Mouse (Mus musculus): ENCODE measurements at regions not wholly inside any gene's neighbourhood (a gene's known extent, or its start where the extent isn't known, plus 50 kb on each side); places are given as distances from the start of the nearest gene placed in this dataset.
"Not testable (repeated sequence)": the region's sequence is repeated elsewhere in the genome, so short reads cannot be mapped to it uniquely, and the experiment has no call there.

GRCm38 (mm10) chr15:3909471-3909870, 69.9 kb downstream of the Fbxo4 start:
- ATAC-seq: no peak
- H3K4me1 ChIP-seq (replicated peaks): no peaks in the 10 kb centered on the region
- WGBS: 73% methylated on average over 3 of the region's 3 CpGs
- no peaks in the 10 kb centered on the region for H3K36me3 ChIP-seq
- H3K4me3 ChIP-seq (replicated peaks): no peak overlapping the region
- H3K4me2 ChIP-seq (replicated peaks): no peak overlapping the region
- H3K9me3 ChIP-seq: no peaks in the 10 kb centered on the region
- no peaks in the 10 kb centered on the region for H3K27me3 ChIP-seq (replicated peaks)
- no peak overlapping the region for H3K27ac ChIP-seq
- H3K9ac ChIP-seq: no peak overlapping the region

GRCm38 (mm10) chr15:3908721-3909120, 70.7 kb downstream of the Fbxo4 start:
- H3K36me3 ChIP-seq: no peaks in the 10 kb centered on the region
- no peak for ATAC-seq

GRCm38 (mm10) chr15:3905548-3905947, 73.8 kb downstream of the Fbxo4 start:
- no peak overlapping the region for H3K4me2 ChIP-seq (replicated peaks)
- no peak overlapping the region for H3K27ac ChIP-seq
- WGBS: 36% methylated on average over 2 of the region's 2 CpGs

More at GRCm38 (mm10) chr15:3908721-3909120, 70.7 kb downstream of the Fbxo4 start:
- Histone ChIP-seq H3K4me1 (replicated peaks) (no peaks in the 10 kb centered on the region), H3K4me3 (replicated peaks) (no peak overlapping the region), H3K4me2 (replicated peaks) (no peak overlapping the region), H3K27ac (no peak overlapping the region), H3K9me3 (no peaks in the 10 kb centered on the region), H3K27me3 (replicated peaks) (no peaks in the 10 kb centered on the region), H3K9ac (no peak overlapping the region)
- WGBS: 8% methylated on average over 2 of the region's 2 CpGs

GRCm38 (mm10) chr15:3878429-3878828, 100.9 kb downstream of the Fbxo4 start:
- no peaks in the 10 kb centered on the region for H3K27me3 ChIP-seq (replicated peaks)
- no peaks in the 10 kb centered on the region for H3K36me3 ChIP-seq
- H3K9ac ChIP-seq: no peak overlapping the region
- H3K4me2 ChIP-seq (replicated peaks): no peak overlapping the region
- H3K4me1 ChIP-seq (replicated peaks): no peaks in the 10 kb centered on the region
- no peak overlapping the region for H3K4me3 ChIP-seq (replicated peaks)
- no peak for ATAC-seq
- WGBS: 61% methylated on average over 2 of the region's 2 CpGs
- H3K9me3 ChIP-seq: no peaks in the 10 kb centered on the region
- no peak overlapping the region for H3K27ac ChIP-seq

More at GRCm38 (mm10) chr15:3905548-3905947, 73.8 kb downstream of the Fbxo4 start:
- Histone ChIP-seq H3K27me3 (replicated peaks) (no peaks in the 10 kb centered on the region), H3K4me1 (replicated peaks) (no peaks in the 10 kb centered on the region), H3K4me3 (replicated peaks) (no peak overlapping the region), H3K9me3 (no peaks in the 10 kb centered on the region), H3K36me3 (no peaks in the 10 kb centered on the region), H3K9ac (no peak overlapping the region)
- no peak for ATAC-seq

GRCm38 (mm10) chr15:3877506-3877905, 101.9 kb downstream of the Fbxo4 start:
- 83% methylated on average over 3 of the region's 3 CpGs for WGBS

GRCm38 (mm10) chr15:3875210-3875861, 104.0 kb downstream of the Fbxo4 start:
- H3K27me3 ChIP-seq (replicated peaks); H3K9me3 ChIP-seq; ATAC-seq; H3K4me1 ChIP-seq (replicated peaks); H3K27ac ChIP-seq; H3K36me3 ChIP-seq; H3K4me3 ChIP-seq (replicated peaks); H3K4me2 ChIP-seq (replicated peaks); H3K9ac ChIP-seq: not testable (repeated sequence)
- 63% methylated on average over 6 of the region's 7 CpGs for WGBS

More at GRCm38 (mm10) chr15:3877506-3877905, 101.9 kb downstream of the Fbxo4 start:
- H3K27me3 ChIP-seq (replicated peaks): no peaks in the 10 kb centered on the region
- no peaks in the 10 kb centered on the region for H3K36me3 ChIP-seq
- no peak overlapping the region for H3K4me3 ChIP-seq (replicated peaks)
- no peaks in the 10 kb centered on the region for H3K9me3 ChIP-seq
- H3K4me2 ChIP-seq (replicated peaks): no peak overlapping the region
- ATAC-seq: no peak
- H3K9ac ChIP-seq: no peak overlapping the region
- no peaks in the 10 kb centered on the region for H3K4me1 ChIP-seq (replicated peaks)
- no peak overlapping the region for H3K27ac ChIP-seq

- WGBS: 80% methylated on average over 4 of the region's 4 CpGs
- no peaks in the 10 kb centered on the region for H3K9me3 ChIP-seq
Measured at GRCm38 (mm10) chr15:3831802-3832201, 147.6 kb downstream of the Fbxo4 start.

GRCm38 (mm10) chr15:3805430-3805829, 173.9 kb downstream of the Fbxo4 start:
- no peak overlapping the region for H3K9ac ChIP-seq
- H3K4me2 ChIP-seq (replicated peaks): no peak overlapping the region
- no peaks in the 10 kb centered on the region for H3K36me3 ChIP-seq
- H3K4me1 ChIP-seq (replicated peaks): no peaks in the 10 kb centered on the region
- no peak overlapping the region for H3K27ac ChIP-seq
- 77% methylated on average over 2 of the region's 2 CpGs for WGBS
- no peak overlapping the region for H3K4me3 ChIP-seq (replicated peaks)
- ATAC-seq: no peak
- no peaks in the 10 kb centered on the region for H3K27me3 ChIP-seq (replicated peaks)
- H3K9me3 ChIP-seq: no peaks in the 10 kb centered on the region

More at GRCm38 (mm10) chr15:3831802-3832201, 147.6 kb downstream of the Fbxo4 start:
- H3K27me3 ChIP-seq (replicated peaks): no peaks in the 10 kb centered on the region
- no peak for ATAC-seq
- H3K9ac ChIP-seq: no peak overlapping the region
- H3K4me3 ChIP-seq (replicated peaks): no peak overlapping the region
- no peaks in the 10 kb centered on the region for H3K36me3 ChIP-seq
- no peaks in the 10 kb centered on the region for H3K4me1 ChIP-seq (replicated peaks)
- H3K27ac ChIP-seq: no peak overlapping the region
- no peak overlapping the region for H3K4me2 ChIP-seq (replicated peaks)

- Histone ChIP-seq H3K9me3 (no peaks in the 10 kb centered on the region), H3K4me3 (replicated peaks) (no peak overlapping the region), H3K4me2 (replicated peaks) (no peak overlapping the region), H3K4me1 (replicated peaks) (no peaks in the 10 kb centered on the region), H3K27ac (no peak overlapping the region), H3K9ac (no peak overlapping the region), H3K36me3 (no peaks in the 10 kb centered on the region), H3K27me3 (replicated peaks) (no peaks in the 10 kb centered on the region)
- ATAC-seq: no peak
- 77% methylated on average over 3 of the region's 3 CpGs for WGBS
Measured at GRCm38 (mm10) chr15:3775865-3776264, 192.6 kb upstream of the Ghr start.

GRCm38 (mm10) chr15:3772228-3772789, 189.0 kb upstream of the Ghr start:
- WGBS: 88% methylated on average over 8 of the region's 8 CpGs
- ATAC-seq: no peak

GRCm38 (mm10) chr15:3770312-3770711, 187.0 kb upstream of the Ghr start:
- Histone ChIP-seq H3K9me3 (no peaks in the 10 kb centered on the region), H3K27me3 (replicated peaks) (no peaks in the 10 kb centered on the region), H3K9ac (no peak overlapping the region), H3K27ac (no peak overlapping the region), H3K4me2 (replicated peaks) (no peak overlapping the region), H3K4me1 (replicated peaks) (no peaks in the 10 kb centered on the region), H3K36me3 (no peaks in the 10 kb centered on the region), H3K4me3 (replicated peaks) (no peak overlapping the region)
- no peak for ATAC-seq
- 64% methylated on average over 4 of the region's 4 CpGs for WGBS

More at GRCm38 (mm10) chr15:3772228-3772789, 189.0 kb upstream of the Ghr start:
- Histone ChIP-seq H3K4me1 (replicated peaks) (no peaks in the 10 kb centered on the region), H3K9me3 (no peaks in the 10 kb centered on the region), H3K27ac (no peak overlapping the region), H3K9ac (no peak overlapping the region), H3K4me2 (replicated peaks) (no peak overlapping the region), H3K36me3 (no peaks in the 10 kb centered on the region), H3K4me3 (replicated peaks) (no peak overlapping the region), H3K27me3 (replicated peaks) (no peaks in the 10 kb centered on the region)

GRCm38 (mm10) chr15:3764726-3765125, 181.4 kb upstream of the Ghr start:
- Histone ChIP-seq H3K9me3 (no peaks in the 10 kb centered on the region), H3K9ac (no peak overlapping the region), H3K4me1 (replicated peaks) (no peaks in the 10 kb centered on the region), H3K27me3 (replicated peaks) (no peaks in the 10 kb centered on the region), H3K27ac (no peak overlapping the region), H3K36me3 (no peaks in the 10 kb centered on the region), H3K4me3 (replicated peaks) (no peak overlapping the region), H3K4me2 (replicated peaks) (no peak overlapping the region)
- ATAC-seq: no peak
- 88% methylated on average over 3 of the region's 3 CpGs for WGBS

GRCm38 (mm10) chr15:3760396-3760795, 177.1 kb upstream of the Ghr start:
- Histone ChIP-seq H3K9me3 (no peaks in the 10 kb centered on the region), H3K27ac (no peak overlapping the region), H3K4me3 (replicated peaks) (no peak overlapping the region), H3K27me3 (replicated peaks) (no peaks in the 10 kb centered on the region), H3K4me2 (replicated peaks) (no peak overlapping the region), H3K9ac (no peak overlapping the region), H3K4me1 (replicated peaks) (no peaks in the 10 kb centered on the region), H3K36me3 (no peaks in the 10 kb centered on the region)
- ATAC-seq: no peak
- WGBS: 26% methylated on average over 3 of the region's 3 CpGs
